Mouse (Mus musculus) stomach, postnatal 0 days (tissue): ENCODE measurements around the gene Mylpf.

Source experiments
- CTCF ChIP-seq: IDR thresholded peaks from 2 replicates; pipeline ENCODE4 v1.5.1; 2016; ENCODE audit warnings: antibody characterized with exemption, low read depth, mild to moderate bottlenecking, moderate library complexity
- EP300 ChIP-seq: optimal IDR thresholded peaks from 2 replicates; pipeline ENCODE3; 2016; ENCODE audit warnings: antibody characterized with exemption

- TF ChIP-seq CTCF (no peak), EP300 (no peak)
Measured at GRCm38 (mm10) chr7:127190672-127191071, 18.0 kb upstream of the Mylpf start.
